Mouse (Mus musculus) forebrain, embryonic 16.5 days (tissue): ENCODE measurements around the gene Lrrc75b. TPM values are rescaled to one million over a fixed set of nuclear protein-coding genes. Genes with fewer than 3 reads are reported as not detected.

ENCODE experiments used
- ATAC-seq: fragments of 200-750 bp; cut with Nextera tagmentation; 2 replicates; pipeline ENCODE4 v1.8.0; 2017; ENCODE audit warnings: mild to moderate bottlenecking, moderate library complexity
- H3K27ac ChIP-seq: fragments of 300-500 bp; sonication (generic); 2 replicates; pipeline ENCODE4 v1.5.1; 2014; ENCODE audit warnings: low read length, control low read depth
- H3K27me3 ChIP-seq: fragments of 300-500 bp; sonication (generic); replicated peaks from 2 replicates; pipeline ENCODE4 v1.6.1; 2014; ENCODE audit warnings: low read length; ENCODE audit not compliant: control insufficient read depth, insufficient read depth
- H3K36me3 ChIP-seq: fragments of 300-500 bp; sonication (generic); 2 replicates; pipeline ENCODE4 v1.6.1; 2014; ENCODE audit not compliant: control insufficient read depth, insufficient read depth
- H3K4me1 ChIP-seq: fragments of 300-500 bp; sonication (generic); replicated peaks from 2 replicates; pipeline ENCODE4 v1.6.1; 2014; ENCODE audit warnings: low read length; ENCODE audit not compliant: control insufficient read depth, insufficient read depth
- H3K4me2 ChIP-seq: fragments of 300-500 bp; sonication (generic); 2 replicates; pipeline ENCODE4 v1.6.1; 2014; ENCODE audit warnings: mild to moderate bottlenecking, low read length, control low read depth
- H3K4me3 ChIP-seq: fragments of 300-500 bp; sonication (generic); replicated peaks from 2 replicates; pipeline ENCODE4 v1.5.1; 2014; ENCODE audit warnings: mild to moderate bottlenecking, low read length, control low read depth
- H3K9ac ChIP-seq: fragments of 300-500 bp; sonication (generic); replicated peaks from 2 replicates; pipeline ENCODE4 v1.6.1; 2014; ENCODE audit warnings: low read depth, low read length, control low read depth
- H3K9me3 ChIP-seq: fragments of 300-500 bp; sonication (generic); 2 replicates; pipeline ENCODE4 v1.6.1; 2016; ENCODE audit warnings: low read length; ENCODE audit not compliant: control insufficient read depth
- WGBS: fragments of 180-500 bp; shearing (Covaris S2); extraction: QIAGEN DNeasy Blood & Tissue Kit; methylation state at CpG from one replicate; pipeline ENCODE4 v1.1.7; 2014; 5-methylcytosine and 5-hydroxymethylcytosine counted together
- polyA plus RNA-seq: library from polyadenylated mRNA; unstranded; fragments of >200 nt; fragmentation: Nextera tagmentation; extraction: Ambion mirVana; gene quantifications from 2 replicates; pipeline ENCODE4 v1.2.1, GENCODE M21; 2015

Lrrc75b gene
- polyA plus RNA-seq, 1 experiment from 2014 or later = 23.4 TPM

DNA sequence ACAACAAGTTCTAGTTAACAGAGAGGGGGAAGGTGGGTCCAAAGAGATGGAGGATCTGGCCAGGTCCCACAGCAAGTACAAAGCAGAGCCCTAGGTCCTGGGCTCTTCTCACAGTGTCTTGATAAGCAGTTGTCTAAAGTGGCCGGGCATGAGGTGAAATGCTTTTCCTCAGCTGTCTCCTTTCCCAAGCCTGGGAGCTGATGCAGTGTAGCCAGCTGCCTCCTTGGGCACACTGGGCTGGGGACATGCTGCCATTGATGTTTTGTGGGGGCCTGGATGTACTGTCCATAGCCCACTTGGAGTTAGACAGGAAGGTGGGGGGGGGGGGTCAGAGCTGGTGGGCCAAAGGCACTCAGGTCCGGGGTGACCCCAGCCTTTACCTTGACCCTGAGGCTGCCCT, 8.0 kb downstream of the Lrrc75b start:
- H3K4me1 ChIP-seq = peaks cover 14% of the 10 kb centered on the region
- no peaks in the 10 kb centered on the region for H3K9me3 ChIP-seq
- no peak for ATAC-seq
- no peaks in the 10 kb centered on the region for H3K27me3 ChIP-seq
- no peak overlapping the region for H3K4me3 ChIP-seq
- 72% methylated on average over 2 of the region's 2 CpGs for WGBS
- H3K9ac ChIP-seq = no peak overlapping the region
- H3K4me2 ChIP-seq = no peak overlapping the region
- no peak overlapping the region for H3K27ac ChIP-seq
- no peaks in the 10 kb centered on the region for H3K36me3 ChIP-seq

DNA sequence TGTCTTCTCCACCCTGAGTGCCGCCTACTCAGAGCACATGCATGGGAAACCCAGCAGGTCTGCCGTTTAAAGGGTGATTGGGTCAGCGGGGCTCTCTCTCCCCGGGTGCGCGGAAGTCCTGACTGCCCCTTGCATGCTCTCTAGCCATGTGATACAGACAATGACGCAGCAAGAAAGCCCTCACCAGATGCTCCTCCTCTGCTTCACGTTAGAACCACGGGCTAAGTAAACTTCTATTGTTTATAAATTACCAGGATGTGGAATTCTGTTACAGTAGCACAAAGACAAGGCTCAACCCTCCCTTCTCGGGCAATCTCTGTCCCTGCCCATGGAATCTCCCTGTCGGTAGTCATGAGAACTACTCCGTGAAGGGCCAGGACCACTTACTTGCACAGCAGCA, 9.0 kb downstream of the Lrrc75b start:
- H3K4me1 ChIP-seq = peaks cover 5% of the 10 kb centered on the region
- H3K9me3 ChIP-seq = no peaks in the 10 kb centered on the region
- H3K4me3 ChIP-seq = no peak overlapping the region
- H3K36me3 ChIP-seq = no peaks in the 10 kb centered on the region
- H3K4me2 ChIP-seq = no peak overlapping the region
- H3K9ac ChIP-seq = no peak overlapping the region
- ATAC-seq = no peak
- H3K27ac ChIP-seq = no peak overlapping the region
- no peaks in the 10 kb centered on the region for H3K27me3 ChIP-seq
- 56% methylated on average over 12 of the region's 12 CpGs for WGBS

DNA sequence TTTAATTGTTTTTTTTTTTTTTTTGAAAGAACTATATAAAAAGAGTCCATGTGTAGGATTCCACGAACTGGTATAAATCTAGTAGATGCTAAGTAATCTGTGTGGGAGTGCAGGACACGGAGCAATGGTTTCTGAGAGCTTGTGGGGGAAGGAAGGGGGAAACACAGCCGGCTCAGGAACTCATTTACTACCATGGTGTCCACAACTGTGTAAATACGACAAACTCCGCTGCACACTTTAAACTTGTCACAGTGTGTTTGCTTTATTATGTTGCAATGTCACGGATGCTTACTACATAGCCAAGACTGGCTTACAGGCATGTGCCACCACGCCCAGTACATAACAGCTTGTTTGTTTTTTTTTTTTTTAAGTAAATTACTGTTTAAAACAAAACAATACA, 10.2 kb downstream of the Lrrc75b start:
- H3K4me3 ChIP-seq = no peak overlapping the region
- no peak overlapping the region for H3K9ac ChIP-seq
- no peaks in the 10 kb centered on the region for H3K9me3 ChIP-seq
- H3K4me2 ChIP-seq = no peak overlapping the region
- ATAC-seq = no peak
- no peak overlapping the region for H3K27ac ChIP-seq
- no peaks in the 10 kb centered on the region for H3K4me1 ChIP-seq
- no peaks in the 10 kb centered on the region for H3K36me3 ChIP-seq
- 79% methylated on average over 7 of the region's 7 CpGs for WGBS
- no peaks in the 10 kb centered on the region for H3K27me3 ChIP-seq

DNA sequence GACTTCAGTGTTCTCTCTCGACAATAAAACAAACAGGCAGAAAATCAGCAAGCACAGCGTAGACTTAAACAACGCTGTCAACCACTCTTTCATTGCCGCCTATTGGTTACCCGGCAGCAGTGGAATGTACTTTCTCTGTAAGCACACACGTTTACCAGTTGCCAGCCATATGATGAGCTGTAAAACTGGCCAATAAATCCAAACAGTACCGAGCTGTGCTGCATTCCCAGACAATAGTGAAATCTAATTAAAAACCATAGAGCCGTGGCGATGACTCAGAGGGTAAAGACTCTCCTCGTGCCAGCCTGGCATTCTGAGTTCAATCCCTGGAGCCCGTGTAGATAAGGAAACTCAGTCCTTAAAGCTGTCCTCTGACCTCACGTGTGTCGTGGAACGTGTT, 11.6 kb downstream of the Lrrc75b start:
- H3K9me3 ChIP-seq = no peaks in the 10 kb centered on the region
- peak; percentile 36 for ATAC-seq
- H3K9ac ChIP-seq = no peak overlapping the region
- H3K4me1 ChIP-seq = no peaks in the 10 kb centered on the region
- no peak overlapping the region for H3K27ac ChIP-seq
- no peak overlapping the region for H3K4me3 ChIP-seq
- no peaks in the 10 kb centered on the region for H3K36me3 ChIP-seq
- no peak overlapping the region for H3K4me2 ChIP-seq
- H3K27me3 ChIP-seq = no peaks in the 10 kb centered on the region
- 38% methylated on average over 14 of the region's 14 CpGs for WGBS

DNA sequence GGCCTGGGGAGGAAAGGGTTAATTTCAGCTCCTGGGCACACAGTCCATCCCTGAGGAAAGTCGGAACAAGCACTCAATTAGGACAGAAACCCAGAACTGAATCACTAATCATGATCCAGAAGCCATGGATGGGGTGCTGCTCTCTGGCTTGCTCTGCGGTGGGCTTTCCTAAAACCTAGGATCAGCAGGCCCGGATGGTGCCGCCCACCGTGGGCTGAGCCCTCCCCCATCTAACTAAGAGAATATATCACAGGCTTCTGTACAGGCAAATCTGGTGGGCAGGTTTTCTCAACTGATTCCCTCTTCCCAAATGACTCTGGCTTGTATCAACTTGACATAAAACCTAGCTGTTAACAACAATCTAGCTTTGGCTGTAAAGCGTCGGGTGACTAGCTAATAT, 12.2 kb downstream of the Lrrc75b start:
- no peak for ATAC-seq
- no peaks in the 10 kb centered on the region for H3K36me3 ChIP-seq
- H3K27ac ChIP-seq = no peak overlapping the region
- H3K4me1 ChIP-seq = no peaks in the 10 kb centered on the region
- no peaks in the 10 kb centered on the region for H3K27me3 ChIP-seq
- H3K9ac ChIP-seq = no peak overlapping the region
- H3K4me2 ChIP-seq = no peak overlapping the region
- H3K9me3 ChIP-seq = no peaks in the 10 kb centered on the region
- WGBS = 71% methylated on average over 7 of the region's 7 CpGs
- H3K4me3 ChIP-seq = no peak overlapping the region

DNA sequence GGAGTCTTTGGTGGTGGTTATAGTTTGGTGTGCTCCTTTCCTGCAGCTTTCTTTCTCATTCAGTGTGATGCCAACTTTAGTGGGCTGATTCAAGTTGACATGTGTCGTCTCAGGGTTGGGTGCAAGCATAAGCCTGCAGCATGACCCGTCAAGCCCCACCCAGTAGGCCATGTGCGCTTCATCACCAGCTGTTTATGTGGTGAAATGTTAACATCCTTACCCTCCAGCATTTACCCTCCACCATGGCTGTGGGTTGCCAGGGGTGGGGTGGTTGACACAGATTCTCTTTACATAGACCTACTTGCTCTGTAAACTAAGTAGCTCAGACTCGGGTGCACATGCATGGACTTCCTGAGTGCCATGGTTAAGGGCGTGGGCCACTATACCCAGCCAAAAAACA, 24.0 kb downstream of the Lrrc75b start:
- 91% methylated on average over 5 of the region's 5 CpGs for WGBS
- H3K4me2 ChIP-seq = no peak overlapping the region
- no peak for ATAC-seq
- no peaks in the 10 kb centered on the region for H3K4me1 ChIP-seq
- H3K36me3 ChIP-seq = peaks cover 8% of the 10 kb centered on the region; the same call in 1 of the 2 replicates
- no peaks in the 10 kb centered on the region for H3K9me3 ChIP-seq
- H3K27ac ChIP-seq = no peak overlapping the region
- no peaks in the 10 kb centered on the region for H3K27me3 ChIP-seq
- no peak overlapping the region for H3K4me3 ChIP-seq
- H3K9ac ChIP-seq = no peak overlapping the region

DNA sequence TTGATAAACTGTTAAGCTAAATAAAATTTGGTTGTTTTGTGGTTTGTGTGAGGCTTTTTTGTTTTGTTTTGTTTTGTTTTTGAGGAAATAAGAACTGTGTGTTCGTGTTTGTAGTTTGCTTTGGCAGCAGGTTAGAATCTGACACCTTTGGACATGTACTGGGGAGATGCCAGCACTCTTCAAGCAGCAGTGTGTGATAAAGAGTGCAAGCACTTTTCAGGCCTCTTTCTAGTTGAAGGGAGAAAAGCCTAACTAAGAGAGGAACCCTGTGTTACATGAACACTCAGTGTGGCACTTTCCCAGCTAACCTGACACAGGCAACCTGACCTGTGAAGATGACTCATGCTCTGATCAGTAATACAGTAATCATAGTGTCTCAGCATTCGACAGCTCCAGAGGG, 24.7 kb downstream of the Lrrc75b start:
- no peak overlapping the region for H3K27ac ChIP-seq
- no peak for ATAC-seq
- no peak overlapping the region for H3K4me3 ChIP-seq
- H3K4me2 ChIP-seq = no peak overlapping the region
- no peaks in the 10 kb centered on the region for H3K9me3 ChIP-seq
- no peak overlapping the region for H3K9ac ChIP-seq
- H3K36me3 ChIP-seq = peaks cover 8% of the 10 kb centered on the region; the same call in 1 of the 2 replicates
- 78% methylated on average over 2 of the region's 2 CpGs for WGBS
- no peaks in the 10 kb centered on the region for H3K4me1 ChIP-seq
- no peaks in the 10 kb centered on the region for H3K27me3 ChIP-seq

DNA sequence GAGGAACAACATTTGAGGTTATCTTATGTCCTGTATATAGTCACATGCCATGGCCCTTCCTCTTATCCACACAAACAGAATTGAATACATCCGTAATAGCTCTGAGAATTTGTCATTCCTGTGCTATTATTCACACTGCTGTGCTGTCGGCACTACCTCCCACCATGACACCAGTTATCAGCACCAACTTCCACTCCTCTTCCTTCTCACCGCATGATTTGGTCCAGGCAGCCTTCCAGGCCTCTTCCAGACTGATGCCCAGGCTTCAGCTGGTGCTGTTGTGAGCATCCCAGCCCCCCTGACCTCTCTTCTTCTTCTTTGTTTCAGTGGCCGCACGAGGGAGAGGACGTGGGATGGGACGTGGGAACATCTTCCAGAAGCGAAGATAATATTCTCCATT, 25.2 kb downstream of the Lrrc75b start:
- H3K27me3 ChIP-seq = no peaks in the 10 kb centered on the region
- H3K36me3 ChIP-seq = peaks cover 8% of the 10 kb centered on the region; the same call in 1 of the 2 replicates
- H3K9me3 ChIP-seq = no peaks in the 10 kb centered on the region
- 83% methylated on average over 8 of the region's 8 CpGs for WGBS
- H3K4me3 ChIP-seq = no peak overlapping the region
- no peak overlapping the region for H3K27ac ChIP-seq
- no peak overlapping the region for H3K9ac ChIP-seq
- H3K4me1 ChIP-seq = no peaks in the 10 kb centered on the region
- no peak overlapping the region for H3K4me2 ChIP-seq
- no peak for ATAC-seq

DNA sequence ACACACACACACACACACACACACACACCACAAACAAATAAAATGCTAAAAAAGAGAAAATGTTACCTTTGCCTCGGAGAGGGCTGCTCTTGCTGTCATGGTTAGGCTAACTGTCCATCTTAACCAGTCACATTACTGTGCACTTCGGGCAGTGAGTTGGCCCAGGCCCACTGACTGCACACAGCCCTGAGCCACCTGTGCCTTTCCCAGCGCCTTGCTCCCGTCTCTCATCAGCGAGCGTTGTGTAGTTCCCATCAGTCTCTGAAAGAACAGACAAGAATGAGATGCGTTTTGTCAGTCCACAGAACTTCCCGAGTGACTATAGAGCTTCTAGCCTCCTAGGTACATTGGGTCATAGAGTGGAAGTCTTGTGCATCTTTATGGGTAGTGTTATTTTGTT, 25.9 kb downstream of the Lrrc75b start:
- H3K9ac ChIP-seq = no peak overlapping the region
- ATAC-seq = no peak
- H3K36me3 ChIP-seq = peaks cover 8% of the 10 kb centered on the region; the same call in 1 of the 2 replicates
- H3K4me1 ChIP-seq = no peaks in the 10 kb centered on the region
- WGBS = 92% methylated on average over 8 of the region's 8 CpGs
- no peaks in the 10 kb centered on the region for H3K27me3 ChIP-seq
- no peaks in the 10 kb centered on the region for H3K9me3 ChIP-seq
- H3K4me2 ChIP-seq = no peak overlapping the region
- no peak overlapping the region for H3K4me3 ChIP-seq
- H3K27ac ChIP-seq = no peak overlapping the region

DNA sequence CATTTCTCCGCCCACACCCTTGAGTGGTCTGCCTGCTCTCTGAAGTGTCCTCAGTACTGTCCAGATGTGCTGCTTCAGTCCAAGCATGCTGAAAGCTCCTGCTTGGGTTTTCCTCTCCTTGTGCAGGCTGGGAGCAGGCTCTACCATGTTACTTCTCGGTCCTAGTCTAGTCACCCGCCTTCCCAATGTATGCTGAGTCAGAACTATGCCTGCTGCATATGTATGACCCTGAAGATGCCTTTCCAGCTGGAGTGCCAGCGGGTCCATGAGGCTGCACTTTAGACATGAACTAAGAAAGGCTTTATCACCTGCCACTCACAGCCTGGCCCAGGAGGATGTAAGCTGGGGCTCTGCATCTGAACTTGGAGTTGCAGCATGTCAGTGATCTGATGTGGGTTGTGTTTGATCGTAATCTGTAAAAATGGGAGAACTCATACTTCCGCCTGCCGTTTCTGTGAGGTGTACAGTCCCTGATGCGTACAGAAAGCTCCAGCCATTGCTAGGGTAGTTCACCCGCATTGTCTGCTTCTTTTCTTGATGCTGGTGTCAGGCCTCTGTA, 28.5 kb downstream of the Lrrc75b start:
- no peaks in the 10 kb centered on the region for H3K4me1 ChIP-seq
- H3K9me3 ChIP-seq = no peaks in the 10 kb centered on the region
- no peak overlapping the region for H3K4me2 ChIP-seq
- ATAC-seq = no peak
- WGBS = 88% methylated on average over 9 of the region's 9 CpGs
- H3K4me3 ChIP-seq = no peak overlapping the region
- H3K9ac ChIP-seq = no peak overlapping the region
- no peak overlapping the region for H3K27ac ChIP-seq
- H3K36me3 ChIP-seq = peaks cover 8% of the 10 kb centered on the region; the same call in 1 of the 2 replicates
- H3K27me3 ChIP-seq = no peaks in the 10 kb centered on the region
